Mouse (Mus musculus): ENCODE results near the gene C1ql1. TPM values are rescaled to one million over a fixed set of nuclear protein-coding genes. Genes with fewer than 3 reads are reported as not detected.

Gene C1ql1
- polyA plus RNA-seq, 1 experiment from 2014 or later, result 0.12 TPM

- no peak overlapping the region for H3K4me2 ChIP-seq (ENCODE audit: low read depth, low read length)
- H3K4me3 ChIP-seq (ENCODE audit: low read depth, low read length), result no peak overlapping the region
- 89% methylated on average over 6 of the region's 6 CpGs for WGBS (ENCODE audit: insufficient replicate concordance)
Measured at GRCm38 (mm10) chr11:102921491-102921890, 25.0 kb downstream of the C1ql1 start.

GRCm38 (mm10) chr11:102918077-102918476, 28.4 kb downstream of the C1ql1 start:
- ATAC-seq (no peak), DNase-seq (no peak)
- H3K27ac ChIP-seq (ENCODE audit: low read depth), result no peak overlapping the region
- 84% methylated on average over 4 of the region's 4 CpGs for WGBS (ENCODE audit: insufficient replicate concordance)
- H3K9ac ChIP-seq (replicated peaks), result no peak overlapping the region
- H3K4me3 ChIP-seq (ENCODE audit: low read depth, low read length), result no peak overlapping the region
- H3K36me3 ChIP-seq (replicated peaks; ENCODE audit: insufficient read depth, low read length), result peaks cover 52% of the 10 kb centered on the region
- no peak for TF ChIP-seq CTCF (IDR thresholded peaks at IDR 0.05; ENCODE audit: low read depth)
- H3K4me1 ChIP-seq (ENCODE audit: insufficient read depth), result peaks cover 9% of the 10 kb centered on the region; the same call in 1 of the 2 replicates
- H3K9me3 ChIP-seq (ENCODE audit: low read length), result no peaks in the 10 kb centered on the region
- no peaks in the 10 kb centered on the region for H3K27me3 ChIP-seq (ENCODE audit: insufficient read depth, low read length)
- no peak overlapping the region for H3K4me2 ChIP-seq (ENCODE audit: low read depth, low read length)

More at GRCm38 (mm10) chr11:102921491-102921890, 25.0 kb downstream of the C1ql1 start:
- ATAC-seq, result no peak
- TF ChIP-seq EP300 (IDR thresholded peaks at IDR 0.05; ENCODE audit: low read depth), result no peak
- no peak for TF ChIP-seq CTCF (IDR thresholded peaks at IDR 0.05; ENCODE audit: low read depth)
- Histone ChIP-seq H3K9me3 (ENCODE audit: low read length) (no peaks in the 10 kb centered on the region), H3K36me3 (replicated peaks; ENCODE audit: insufficient read depth, low read length) (peaks cover 19% of the 10 kb centered on the region), H3K4me1 (ENCODE audit: insufficient read depth) (peaks cover 10% of the 10 kb centered on the region; the same call in 1 of the 2 replicates), H3K27me3 (ENCODE audit: insufficient read depth, low read length) (no peaks in the 10 kb centered on the region), H3K27ac (ENCODE audit: low read depth) (no peak overlapping the region), H3K9ac (replicated peaks) (no peak overlapping the region)
- no peak for DNase-seq

- Histone ChIP-seq H3K27ac (ENCODE audit: low read depth) (no peak overlapping the region), H3K9me3 (ENCODE audit: low read length) (no peaks in the 10 kb centered on the region), H3K9ac (replicated peaks) (no peak overlapping the region), H3K4me2 (ENCODE audit: low read depth, low read length) (no peak overlapping the region), H3K4me1 (ENCODE audit: insufficient read depth) (no peaks in the 10 kb centered on the region), H3K4me3 (ENCODE audit: low read depth, low read length) (no peak overlapping the region), H3K27me3 (ENCODE audit: insufficient read depth, low read length) (no peaks in the 10 kb centered on the region), H3K36me3 (replicated peaks; ENCODE audit: insufficient read depth, low read length) (peaks cover 66% of the 10 kb centered on the region)
- no peak for ATAC-seq
- 94% methylated on average over 8 of the region's 9 CpGs for WGBS (ENCODE audit: insufficient replicate concordance)
- DNase-seq, result no peak
- TF ChIP-seq EP300 (IDR thresholded peaks at IDR 0.05; ENCODE audit: low read depth) (no peak), CTCF (IDR thresholded peaks at IDR 0.05; ENCODE audit: low read depth) (no peak)
Measured at GRCm38 (mm10) chr11:102915380-102915779, 31.1 kb downstream of the C1ql1 start.

- H3K4me3 ChIP-seq (ENCODE audit: low read depth, low read length), result no peak overlapping the region
- H3K9ac ChIP-seq (replicated peaks), result no peak overlapping the region
- H3K9me3 ChIP-seq (ENCODE audit: low read length), result no peaks in the 10 kb centered on the region
- H3K27ac ChIP-seq (ENCODE audit: low read depth), result no peak overlapping the region
- H3K4me1 ChIP-seq (ENCODE audit: insufficient read depth), result no peaks in the 10 kb centered on the region
- no peaks in the 10 kb centered on the region for H3K27me3 ChIP-seq (ENCODE audit: insufficient read depth, low read length)
- no peak for DNase-seq
- H3K4me2 ChIP-seq (ENCODE audit: low read depth, low read length), result no peak overlapping the region
- ATAC-seq, result no peak
- no peak for TF ChIP-seq CTCF (IDR thresholded peaks at IDR 0.05; ENCODE audit: low read depth)
- TF ChIP-seq EP300 (IDR thresholded peaks at IDR 0.05; ENCODE audit: low read depth), result no peak
- 85% methylated on average over 7 of the region's 7 CpGs for WGBS (ENCODE audit: insufficient replicate concordance)
- H3K36me3 ChIP-seq (replicated peaks; ENCODE audit: insufficient read depth, low read length), result peaks cover 97% of the 10 kb centered on the region
Measured at GRCm38 (mm10) chr11:102911376-102911775, 35.1 kb downstream of the C1ql1 start.

GRCm38 (mm10) chr11:102903654-102904053, 42.8 kb downstream of the C1ql1 start:
- WGBS (ENCODE audit: insufficient replicate concordance), result 74% methylated on average over 7 of the region's 7 CpGs
- TF ChIP-seq EP300 (IDR thresholded peaks at IDR 0.05; ENCODE audit: low read depth), result no peak
- no peak for TF ChIP-seq CTCF (IDR thresholded peaks at IDR 0.05; ENCODE audit: low read depth)
- H3K9me3 ChIP-seq (ENCODE audit: low read length), result no peaks in the 10 kb centered on the region

GRCm38 (mm10) chr11:102902107-102902506, 44.4 kb downstream of the C1ql1 start:
- ATAC-seq, result no peak

More at GRCm38 (mm10) chr11:102903654-102904053, 42.8 kb downstream of the C1ql1 start:
- peaks cover 35% of the 10 kb centered on the region for H3K36me3 ChIP-seq (replicated peaks; ENCODE audit: insufficient read depth, low read length)
- no peak overlapping the region for H3K9ac ChIP-seq (replicated peaks)
- DNase-seq, result no peak
- H3K27ac ChIP-seq (ENCODE audit: low read depth), result no peak overlapping the region
- H3K4me1 ChIP-seq (ENCODE audit: insufficient read depth), result no peaks in the 10 kb centered on the region
- H3K27me3 ChIP-seq (ENCODE audit: insufficient read depth, low read length), result no peaks in the 10 kb centered on the region
- ATAC-seq, result no peak
- H3K4me2 ChIP-seq (ENCODE audit: low read depth, low read length), result no peak overlapping the region
- H3K4me3 ChIP-seq (ENCODE audit: low read depth, low read length), result no peak overlapping the region

More at GRCm38 (mm10) chr11:102902107-102902506, 44.4 kb downstream of the C1ql1 start:
- peaks cover 19% of the 10 kb centered on the region for H3K36me3 ChIP-seq (replicated peaks; ENCODE audit: insufficient read depth, low read length)
- no peak overlapping the region for H3K4me2 ChIP-seq (ENCODE audit: low read depth, low read length)
- 79% methylated on average over 5 of the region's 5 CpGs for WGBS (ENCODE audit: insufficient replicate concordance)
- H3K4me1 ChIP-seq (ENCODE audit: insufficient read depth), result no peaks in the 10 kb centered on the region
- H3K4me3 ChIP-seq (ENCODE audit: low read depth, low read length), result no peak overlapping the region
- no peak overlapping the region for H3K9ac ChIP-seq (replicated peaks)
- no peak for DNase-seq
- no peak overlapping the region for H3K27ac ChIP-seq (ENCODE audit: low read depth)
- H3K9me3 ChIP-seq (ENCODE audit: low read length), result no peaks in the 10 kb centered on the region
- TF ChIP-seq CTCF (IDR thresholded peaks at IDR 0.05; ENCODE audit: low read depth) (no peak), EP300 (IDR thresholded peaks at IDR 0.05; ENCODE audit: low read depth) (no peak)
- H3K27me3 ChIP-seq (ENCODE audit: insufficient read depth, low read length), result peaks cover 6% of the 10 kb centered on the region; the same call in 1 of the 2 replicates
